Mouse (Mus musculus): ENCODE data around the gene Zcchc7. TPM values are rescaled to one million over a fixed set of nuclear protein-coding genes. Genes with fewer than 3 reads are reported as not detected.

The Zcchc7 gene
- polyA plus RNA-seq, 2 experiments: 8.8 to 12.3 TPM

DNA sequence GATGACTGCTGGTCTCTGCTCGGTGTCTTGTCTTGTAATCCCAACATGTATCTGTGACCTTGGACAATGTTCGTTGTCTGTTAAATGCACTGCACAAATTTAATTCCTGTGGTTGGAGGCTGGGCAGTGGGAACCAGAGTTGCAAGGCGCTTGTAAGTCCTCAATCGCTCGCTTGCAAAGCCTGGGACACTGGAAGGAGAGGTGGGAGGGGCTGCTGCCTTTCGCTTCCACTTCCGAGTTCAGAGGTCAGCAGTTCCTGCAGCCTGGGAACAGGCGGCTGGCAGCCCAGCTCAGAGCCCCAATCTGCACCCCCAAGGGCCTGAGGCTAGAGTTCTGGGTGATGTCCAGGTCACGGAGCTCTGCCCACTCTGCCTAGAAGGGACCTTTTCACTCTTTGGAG, 197.4 kb downstream of the Zcchc7 start:
- H3K4me1 ChIP-seq (replicated peaks; ENCODE audit: control insufficient read depth in 2 of 2, insufficient read depth in 2 of 2, low read length in 1 of 2): no peaks in the 10 kb centered on the region
- no peaks in the 10 kb centered on the region for H3K36me3 ChIP-seq (replicated peaks; ENCODE audit: control insufficient read depth, insufficient read depth, low read depth)
- ATAC-seq (ENCODE audit: insufficient read depth) (no peak), DNase-seq (ENCODE audit: low read depth in 3 of 3, low spot score in 3 of 3) (no peak)
- WGBS (ENCODE audit: insufficient replicate concordance): 79% methylated on average over 9 of the region's 9 CpGs
- no peak overlapping the region for H3K9ac ChIP-seq (replicated peaks)
- H3K27ac ChIP-seq: no peak overlapping the region
- H3K27me3 ChIP-seq (ENCODE audit: control insufficient read depth, insufficient read depth, low read length): no peaks in the 10 kb centered on the region
- H3K4me2 ChIP-seq (ENCODE audit: low read depth): no peak overlapping the region
- H3K4me3 ChIP-seq (ENCODE audit: insufficient read depth in 1 of 2, low read depth in 2 of 2, low read length in 2 of 2): no peak overlapping the region
- TF ChIP-seq EP300 (IDR thresholded peaks at IDR 0.05; ENCODE audit: low read depth) (no peak), CTCF (IDR thresholded peaks at IDR 0.05; ENCODE audit: low read depth) (no peak)
- H3K9me3 ChIP-seq (ENCODE audit: control insufficient read depth, low read length): no peaks in the 10 kb centered on the region

DNA sequence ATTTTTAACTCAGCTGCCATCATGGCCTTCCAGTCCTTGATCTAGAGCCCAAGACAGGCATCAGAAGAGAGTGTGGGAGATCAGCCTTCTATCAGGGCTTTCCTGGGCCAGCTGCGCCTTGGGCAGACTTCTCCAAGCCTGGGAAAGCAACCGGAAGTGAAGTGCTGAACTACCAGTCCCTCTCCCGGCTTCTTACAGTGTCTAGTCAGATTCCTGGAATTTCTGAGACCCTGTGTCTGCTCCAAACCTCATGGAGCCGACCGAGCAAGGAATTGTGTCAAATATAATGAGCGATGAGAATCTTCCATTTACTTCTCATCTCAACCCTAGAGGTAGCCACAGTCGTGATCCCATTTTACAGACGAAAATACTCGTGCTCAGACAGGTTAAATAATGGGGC, 203.1 kb downstream of the Zcchc7 start:
- DNase-seq (ENCODE audit: low read depth in 3 of 3, low spot score in 3 of 3) (no peak), ATAC-seq (ENCODE audit: insufficient read depth) (no peak)
- H3K27ac ChIP-seq: no peak overlapping the region
- H3K36me3 ChIP-seq (replicated peaks; ENCODE audit: control insufficient read depth, insufficient read depth, low read depth): no peaks in the 10 kb centered on the region
- TF ChIP-seq EP300 (IDR thresholded peaks at IDR 0.05; ENCODE audit: low read depth) (no peak), CTCF (IDR thresholded peaks at IDR 0.05; ENCODE audit: low read depth) (no peak)
- no peaks in the 10 kb centered on the region for H3K4me1 ChIP-seq (replicated peaks; ENCODE audit: control insufficient read depth in 2 of 2, insufficient read depth in 2 of 2, low read length in 1 of 2)
- no peaks in the 10 kb centered on the region for H3K27me3 ChIP-seq (ENCODE audit: control insufficient read depth, insufficient read depth, low read length)
- H3K9me3 ChIP-seq (ENCODE audit: control insufficient read depth, low read length): no peaks in the 10 kb centered on the region
- no peak overlapping the region for H3K9ac ChIP-seq (replicated peaks)
- H3K4me2 ChIP-seq (ENCODE audit: low read depth): no peak overlapping the region
- H3K4me3 ChIP-seq (ENCODE audit: insufficient read depth in 1 of 2, low read depth in 2 of 2, low read length in 2 of 2): no peak overlapping the region
- WGBS (ENCODE audit: insufficient replicate concordance): 68% methylated on average over 9 of the region's 9 CpGs

DNA sequence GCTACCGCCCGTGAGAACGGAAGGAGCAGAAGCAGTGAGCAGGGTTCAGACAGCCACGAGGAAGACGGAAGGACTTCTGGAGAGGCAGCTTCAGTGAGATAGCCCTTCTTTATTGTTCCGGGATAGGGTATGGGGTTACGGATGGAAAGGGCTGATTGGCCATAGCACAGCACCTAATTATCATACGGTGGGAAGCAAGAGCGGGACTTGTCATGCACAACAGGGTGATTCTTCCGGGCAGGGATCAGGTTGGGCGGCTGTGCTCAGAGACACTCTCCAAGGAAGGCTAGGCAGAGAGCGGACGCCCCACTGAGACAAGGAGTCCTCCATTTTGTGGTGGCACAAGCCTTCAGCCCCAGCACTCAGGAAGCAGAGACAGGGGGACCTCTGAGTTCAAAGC, 203.5 kb downstream of the Zcchc7 start:
- Histone ChIP-seq H3K27ac (no peak overlapping the region), H3K9ac (replicated peaks) (no peak overlapping the region), H3K4me3 (ENCODE audit: insufficient read depth in 1 of 2, low read depth in 2 of 2, low read length in 2 of 2) (no peak overlapping the region), H3K9me3 (ENCODE audit: control insufficient read depth, low read length) (no peaks in the 10 kb centered on the region), H3K27me3 (ENCODE audit: control insufficient read depth, insufficient read depth, low read length) (no peaks in the 10 kb centered on the region), H3K4me2 (ENCODE audit: low read depth) (no peak overlapping the region), H3K36me3 (replicated peaks; ENCODE audit: control insufficient read depth, insufficient read depth, low read depth) (no peaks in the 10 kb centered on the region), H3K4me1 (replicated peaks; ENCODE audit: control insufficient read depth in 2 of 2, insufficient read depth in 2 of 2, low read length in 1 of 2) (no peaks in the 10 kb centered on the region)
- 75% methylated on average over 13 of the region's 13 CpGs for WGBS (ENCODE audit: insufficient replicate concordance)
- TF ChIP-seq CTCF (IDR thresholded peaks at IDR 0.05; ENCODE audit: low read depth) (no peak), EP300 (IDR thresholded peaks at IDR 0.05; ENCODE audit: low read depth) (no peak)
- DNase-seq (ENCODE audit: low read depth in 3 of 3, low spot score in 3 of 3) (no peak), ATAC-seq (ENCODE audit: insufficient read depth) (no peak)

DNA sequence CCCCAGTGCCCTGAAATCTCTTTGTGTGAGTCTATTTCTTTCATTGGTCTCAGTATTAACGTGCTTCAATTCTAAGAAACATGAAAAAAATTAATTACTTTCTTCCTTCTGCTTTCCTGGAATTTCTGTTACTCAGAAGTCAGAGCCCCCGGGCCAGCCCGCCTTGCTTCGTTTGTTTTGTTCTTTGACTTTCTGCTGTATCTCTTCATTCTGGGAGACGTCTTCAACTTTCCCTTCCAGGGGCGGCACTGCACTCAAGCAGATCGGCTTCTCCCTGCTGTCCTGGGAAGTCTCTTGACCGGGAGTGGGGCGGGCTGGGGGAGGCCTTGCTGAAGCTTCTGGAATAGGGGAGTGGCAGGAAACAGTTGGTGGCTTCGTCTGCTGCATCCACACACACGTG, 207.5 kb downstream of the Zcchc7 start:
- Histone ChIP-seq H3K36me3 (replicated peaks; ENCODE audit: control insufficient read depth, insufficient read depth, low read depth) (no peaks in the 10 kb centered on the region), H3K27me3 (ENCODE audit: control insufficient read depth, insufficient read depth, low read length) (no peaks in the 10 kb centered on the region), H3K9me3 (ENCODE audit: control insufficient read depth, low read length) (no peaks in the 10 kb centered on the region), H3K27ac (no peak overlapping the region), H3K4me3 (ENCODE audit: insufficient read depth in 1 of 2, low read depth in 2 of 2, low read length in 2 of 2) (no peak overlapping the region), H3K4me2 (ENCODE audit: low read depth) (no peak overlapping the region), H3K9ac (replicated peaks) (no peak overlapping the region), H3K4me1 (replicated peaks; ENCODE audit: control insufficient read depth in 2 of 2, insufficient read depth in 2 of 2, low read length in 1 of 2) (no peaks in the 10 kb centered on the region)
- ATAC-seq (ENCODE audit: insufficient read depth): no peak
- 34% methylated on average over 11 of the region's 11 CpGs for WGBS (ENCODE audit: insufficient replicate concordance)
- no peak for DNase-seq (ENCODE audit: low read depth in 3 of 3, low spot score in 3 of 3)
- no peak for TF ChIP-seq EP300 (IDR thresholded peaks at IDR 0.05; ENCODE audit: low read depth)
- no peak for TF ChIP-seq CTCF (IDR thresholded peaks at IDR 0.05; ENCODE audit: low read depth)

GRCm38 (mm10) chr4:44965175-44965574, 209.5 kb downstream of the Zcchc7 start:
- Histone ChIP-seq H3K4me3 (ENCODE audit: insufficient read depth in 1 of 2, low read depth in 2 of 2, low read length in 2 of 2) (no peak overlapping the region), H3K36me3 (replicated peaks; ENCODE audit: control insufficient read depth, insufficient read depth, low read depth) (no peaks in the 10 kb centered on the region), H3K27ac (no peak overlapping the region), H3K9me3 (ENCODE audit: control insufficient read depth, low read length) (no peaks in the 10 kb centered on the region), H3K4me2 (ENCODE audit: low read depth) (no peak overlapping the region), H3K27me3 (ENCODE audit: control insufficient read depth, insufficient read depth, low read length) (no peaks in the 10 kb centered on the region), H3K9ac (replicated peaks) (no peak overlapping the region), H3K4me1 (replicated peaks; ENCODE audit: control insufficient read depth in 2 of 2, insufficient read depth in 2 of 2, low read length in 1 of 2) (no peaks in the 10 kb centered on the region)
- ATAC-seq (ENCODE audit: insufficient read depth) (no peak), DNase-seq (ENCODE audit: low read depth in 3 of 3, low spot score in 3 of 3) (no peak)
- 60% methylated on average over 2 of the region's 2 CpGs for WGBS (ENCODE audit: insufficient replicate concordance)
- TF ChIP-seq CTCF (IDR thresholded peaks at IDR 0.05; ENCODE audit: low read depth) (no peak), EP300 (IDR thresholded peaks at IDR 0.05; ENCODE audit: low read depth) (no peak)

Measured in liver, embryonic 14.5 days (tissue).